Mouse (Mus musculus): ENCODE data around the gene Mcub. TPM values are rescaled to one million over a fixed set of nuclear protein-coding genes. Genes with fewer than 3 reads are reported as not detected.
A peak's percentile ranks its signal among the peaks of the same experiment; 100 is the strongest.

The Mcub gene
- polyA plus RNA-seq, 1 experiment from 2014 or later = 10.0 TPM

- no peaks in the 10 kb centered on the region for H3K4me1 ChIP-seq (replicated peaks)
- no peak overlapping the region for H3K9ac ChIP-seq
- no peak overlapping the region for H3K4me3 ChIP-seq (replicated peaks)
- H3K9me3 ChIP-seq (replicated peaks) = no peaks in the 10 kb centered on the region
- no peak overlapping the region for H3K27ac ChIP-seq
- WGBS (ENCODE audit: insufficient replicate concordance) = 73% methylated on average over 5 of the region's 5 CpGs
- ATAC-seq (ENCODE audit: low read depth) (no peak), DNase-seq (no peak)
- peaks cover 45% of the 10 kb centered on the region for H3K36me3 ChIP-seq
- no peak overlapping the region for H3K4me2 ChIP-seq
- H3K27me3 ChIP-seq = no peaks in the 10 kb centered on the region
Measured at GRCm38 (mm10) chr3:129982271-129982670, 12.3 kb upstream of the Mcub start.

GRCm38 (mm10) chr3:129981756-129982155 is 11.8 kb upstream of the Mcub start:
- Histone ChIP-seq H3K4me3 (replicated peaks) (no peak overlapping the region), H3K4me2 (no peak overlapping the region), H3K27me3 (no peaks in the 10 kb centered on the region), H3K9me3 (replicated peaks) (no peaks in the 10 kb centered on the region), H3K36me3 (peaks cover 40% of the 10 kb centered on the region), H3K9ac (no peak overlapping the region), H3K27ac (no peak overlapping the region), H3K4me1 (replicated peaks) (no peaks in the 10 kb centered on the region)
- ATAC-seq (ENCODE audit: low read depth) (no peak), DNase-seq (no peak)
- 83% methylated on average over 11 of the region's 11 CpGs for WGBS (ENCODE audit: insufficient replicate concordance)

- DNase-seq = no peak
- Histone ChIP-seq H3K27me3 (no peaks in the 10 kb centered on the region), H3K36me3 (peaks cover 22% of the 10 kb centered on the region), H3K9me3 (replicated peaks) (no peaks in the 10 kb centered on the region), H3K4me2 (no peak overlapping the region), H3K4me3 (replicated peaks) (no peak overlapping the region), H3K9ac (no peak overlapping the region), H3K27ac (no peak overlapping the region), H3K4me1 (replicated peaks) (no peaks in the 10 kb centered on the region)
- ATAC-seq (ENCODE audit: low read depth) = no peak
- 44% methylated on average over 6 of the region's 6 CpGs for WGBS (ENCODE audit: insufficient replicate concordance)
Measured at GRCm38 (mm10) chr3:129979510-129979909, 9.5 kb upstream of the Mcub start.

- H3K4me1 ChIP-seq (replicated peaks) = no peaks in the 10 kb centered on the region
- H3K27me3 ChIP-seq = no peaks in the 10 kb centered on the region
- 80% methylated on average over 9 of the region's 9 CpGs for WGBS (ENCODE audit: insufficient replicate concordance)
- H3K4me2 ChIP-seq = no peak overlapping the region
- DNase-seq (no peak), ATAC-seq (ENCODE audit: low read depth) (no peak)
- H3K9me3 ChIP-seq (replicated peaks) = no peaks in the 10 kb centered on the region
- H3K36me3 ChIP-seq = peaks cover 17% of the 10 kb centered on the region
- H3K4me3 ChIP-seq (replicated peaks) = no peak overlapping the region
- H3K9ac ChIP-seq = no peak overlapping the region
- no peak overlapping the region for H3K27ac ChIP-seq
Measured at GRCm38 (mm10) chr3:129978716-129979115, 8.7 kb upstream of the Mcub start.

- H3K36me3 ChIP-seq = no peaks in the 10 kb centered on the region
- peaks cover 10% of the 10 kb centered on the region for H3K27me3 ChIP-seq
- DNase-seq = no peak
- ATAC-seq (ENCODE audit: low read depth) = no peak
- no peak overlapping the region for H3K4me2 ChIP-seq
- H3K27ac ChIP-seq = no peak overlapping the region
- H3K4me3 ChIP-seq (replicated peaks) = no peak overlapping the region
- no peaks in the 10 kb centered on the region; the same call in 1 of the 2 replicates for H3K4me1 ChIP-seq (replicated peaks)
- H3K9ac ChIP-seq = no peak overlapping the region
- H3K9me3 ChIP-seq (replicated peaks) = no peaks in the 10 kb centered on the region
- 64% methylated on average over 5 of the region's 5 CpGs for WGBS (ENCODE audit: insufficient replicate concordance)
Measured at GRCm38 (mm10) chr3:129976317-129976716, 6.3 kb upstream of the Mcub start.

GRCm38 (mm10) chr3:129970529-129971515 is 816 bp upstream of the Mcub start:
- Histone ChIP-seq H3K4me1 (replicated peaks) (peaks cover 27% of the 10 kb centered on the region), H3K9me3 (replicated peaks) (no peaks in the 10 kb centered on the region), H3K27ac (no peak overlapping the region), H3K27me3 (peaks cover 46% of the 10 kb centered on the region), H3K9ac (peak overlapping the region; percentile 64), H3K4me2 (peak overlapping the region; percentile 93), H3K36me3 (no peaks in the 10 kb centered on the region), H3K4me3 (replicated peaks) (peak overlapping the region; percentile 69)
- DNase-seq = no peak
- 14% methylated on average over 19 of the region's 19 CpGs for WGBS (ENCODE audit: insufficient replicate concordance)
- ATAC-seq (ENCODE audit: low read depth) = no peak

GRCm38 (mm10) chr3:129969031-129969430 is 975 bp downstream of the Mcub start:
- H3K4me2 ChIP-seq = peak overlapping the region; percentile 93
- 32% methylated on average over 10 of the region's 10 CpGs for WGBS (ENCODE audit: insufficient replicate concordance)
- H3K4me1 ChIP-seq (replicated peaks) = peaks cover 27% of the 10 kb centered on the region
- H3K4me3 ChIP-seq (replicated peaks) = peak overlapping the region; percentile 69
- ATAC-seq (ENCODE audit: low read depth) (no peak), DNase-seq (no peak)
- H3K36me3 ChIP-seq = no peaks in the 10 kb centered on the region
- no peaks in the 10 kb centered on the region for H3K9me3 ChIP-seq (replicated peaks)
- peaks cover 46% of the 10 kb centered on the region for H3K27me3 ChIP-seq
- H3K27ac ChIP-seq = no peak overlapping the region; the same call in 1 of the 2 replicates
- peak overlapping the region; percentile 64 for H3K9ac ChIP-seq

- Histone ChIP-seq H3K4me3 (replicated peaks) (no peak overlapping the region), H3K4me2 (0 out of 2 replicates have a peak overlapping the region, but pooled peaks have one; percentile 1), H3K27ac (no peak overlapping the region), H3K9me3 (replicated peaks) (no peaks in the 10 kb centered on the region), H3K4me1 (replicated peaks) (peaks cover 27% of the 10 kb centered on the region), H3K9ac (no peak overlapping the region), H3K36me3 (no peaks in the 10 kb centered on the region), H3K27me3 (peaks cover 46% of the 10 kb centered on the region)
- WGBS (ENCODE audit: insufficient replicate concordance) = 52% methylated on average over 9 of the region's 9 CpGs
- no peak for DNase-seq
- ATAC-seq (ENCODE audit: low read depth) = peak; percentile 79
Measured at GRCm38 (mm10) chr3:129967874-129968273, 2.1 kb downstream of the Mcub start.

GRCm38 (mm10) chr3:129964681-129965080 is 5.3 kb downstream of the Mcub start:
- Histone ChIP-seq H3K9me3 (replicated peaks) (no peaks in the 10 kb centered on the region), H3K27ac (no peak overlapping the region), H3K9ac (no peak overlapping the region), H3K27me3 (peaks cover 21% of the 10 kb centered on the region), H3K4me1 (replicated peaks) (peaks cover 11% of the 10 kb centered on the region), H3K4me3 (replicated peaks) (no peak overlapping the region), H3K4me2 (no peak overlapping the region), H3K36me3 (no peaks in the 10 kb centered on the region)
- WGBS (ENCODE audit: insufficient replicate concordance) = 80% methylated on average over 8 of the region's 8 CpGs
- DNase-seq (no peak), ATAC-seq (ENCODE audit: low read depth) (no peak)

- Histone ChIP-seq H3K4me2 (no peak overlapping the region), H3K4me1 (replicated peaks) (no peaks in the 10 kb centered on the region), H3K4me3 (replicated peaks) (no peak overlapping the region), H3K27me3 (peaks cover 2% of the 10 kb centered on the region; the same call in 1 of the 2 replicates), H3K27ac (no peak overlapping the region), H3K9ac (no peak overlapping the region), H3K36me3 (no peaks in the 10 kb centered on the region), H3K9me3 (replicated peaks) (no peaks in the 10 kb centered on the region)
- no peak for DNase-seq
- WGBS (ENCODE audit: insufficient replicate concordance) = 70% methylated on average over 8 of the region's 8 CpGs
- no peak for ATAC-seq (ENCODE audit: low read depth)
Measured at GRCm38 (mm10) chr3:129962533-129962932, 7.5 kb downstream of the Mcub start.

GRCm38 (mm10) chr3:129953296-129953695 is 16.7 kb downstream of the Mcub start:
- ATAC-seq (ENCODE audit: low read depth) (no peak), DNase-seq (no peak)
- no peak overlapping the region for H3K9ac ChIP-seq
- no peaks in the 10 kb centered on the region for H3K36me3 ChIP-seq
- no peaks in the 10 kb centered on the region for H3K27me3 ChIP-seq
- no peak overlapping the region for H3K4me3 ChIP-seq (replicated peaks)
- H3K4me2 ChIP-seq = no peak overlapping the region
- H3K4me1 ChIP-seq (replicated peaks) = no peaks in the 10 kb centered on the region
- no peaks in the 10 kb centered on the region for H3K9me3 ChIP-seq (replicated peaks)
- WGBS (ENCODE audit: insufficient replicate concordance) = 73% methylated on average over 4 of the region's 4 CpGs
- H3K27ac ChIP-seq = no peak overlapping the region

Data from liver, embryonic 13.5 days (tissue).